Mouse (Mus musculus) stomach, embryonic 15.5 days (tissue): ENCODE measurements around the gene Exosc5. TPM values are rescaled to one million over a fixed set of nuclear protein-coding genes. Genes with fewer than 3 reads are reported as not detected.

Experiments used
- ATAC-seq: fragments of 200-750 bp; cut with Nextera tagmentation; 2 replicates; pipeline ENCODE4 v1.8.0; 2017; ENCODE audit warnings: low read depth, moderate number of reproducible peaks, moderate TSS enrichment; ENCODE audit not compliant: insufficient read depth, low FRiP score
- H3K27ac ChIP-seq: fragments of 300-500 bp; sonication (generic); 2 replicates; pipeline ENCODE4 v1.5.1; 2015; ENCODE audit warnings: mild to moderate bottlenecking, inconsistent platforms
- H3K27me3 ChIP-seq: fragments of 300-500 bp; sonication (generic); replicated peaks from 2 replicates; pipeline ENCODE4 v1.6.1; 2015; ENCODE audit warnings: inconsistent platforms
- H3K36me3 ChIP-seq: fragments of 300-500 bp; sonication (generic); 2 replicates; pipeline ENCODE4 v1.6.1; 2015; ENCODE audit warnings: inconsistent platforms
- H3K4me1 ChIP-seq: fragments of 300-500 bp; sonication (generic); 2 replicates; pipeline ENCODE4 v1.6.1; 2015; ENCODE audit warnings: inconsistent platforms
- H3K4me2 ChIP-seq: fragments of 300-500 bp; sonication (generic); 2 replicates; pipeline ENCODE4 v1.6.1; 2015; ENCODE audit warnings: mild to moderate bottlenecking, inconsistent platforms
- H3K4me3 ChIP-seq: fragments of 300-500 bp; sonication (generic); replicated peaks from 2 replicates; pipeline ENCODE4 v1.5.1; 2015; ENCODE audit warnings: inconsistent platforms
- H3K9ac ChIP-seq: fragments of 300-500 bp; sonication (generic); 2 replicates; pipeline ENCODE4 v1.6.1; 2015; ENCODE audit warnings: inconsistent platforms
- H3K9me3 ChIP-seq: fragments of 300-500 bp; sonication (generic); 2 replicates; pipeline ENCODE4 v1.6.1; 2016; ENCODE audit warnings: inconsistent platforms
- WGBS: fragments of 180-500 bp; shearing (Covaris S2); methylation state at CpG from one replicate; pipeline ENCODE4 v1.1.7; 2015; 5-methylcytosine and 5-hydroxymethylcytosine counted together
- polyA plus RNA-seq: library from polyadenylated mRNA; unstranded; fragments of >200 nt; fragmentation: Nextera tagmentation; extraction: Ambion mirVana; gene quantifications from 2 replicates; pipeline ENCODE4 v1.2.1, GENCODE M21; 2015

Gene Exosc5
- polyA plus RNA-seq, 1 experiment from 2014 or later: 71.8 TPM

DNA sequence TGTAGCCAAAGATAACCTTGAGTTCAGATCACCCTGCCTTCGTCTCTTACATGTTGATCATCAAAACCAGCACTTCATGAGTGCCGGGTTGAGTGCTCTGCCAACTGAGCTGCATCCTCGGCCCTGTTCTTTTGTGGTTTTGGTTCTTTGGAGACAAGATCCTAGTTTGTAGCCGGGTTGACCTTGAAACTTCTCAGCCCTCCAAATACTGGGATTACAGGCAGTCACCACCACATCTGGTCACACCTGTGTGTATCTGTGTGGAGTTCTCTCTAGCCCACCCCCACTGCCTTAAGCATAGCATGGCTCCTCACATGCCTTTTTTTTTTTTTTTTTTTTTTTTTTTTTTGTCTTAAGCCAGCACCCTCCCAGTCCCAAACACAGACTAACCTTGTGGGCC is 11.1 kb downstream of the Exosc5 start:
- ATAC-seq: no peak
- no peak overlapping the region for H3K27ac ChIP-seq
- H3K36me3 ChIP-seq: peaks cover 6% of the 10 kb centered on the region; the same call in 1 of the 2 replicates
- no peaks in the 10 kb centered on the region for H3K9me3 ChIP-seq
- H3K27me3 ChIP-seq: peaks cover 17% of the 10 kb centered on the region
- no peak overlapping the region for H3K9ac ChIP-seq
- H3K4me3 ChIP-seq: no peak overlapping the region
- 88% methylated on average over 4 of the region's 4 CpGs for WGBS
- peaks cover 7% of the 10 kb centered on the region for H3K4me1 ChIP-seq
- no peak overlapping the region for H3K4me2 ChIP-seq

- peaks cover 12% of the 10 kb centered on the region for H3K4me1 ChIP-seq
- no peak overlapping the region for H3K27ac ChIP-seq
- peaks cover 23% of the 10 kb centered on the region for H3K27me3 ChIP-seq
- 72% methylated on average over 2 of the region's 2 CpGs for WGBS
- ATAC-seq: no peak
- peaks cover 3% of the 10 kb centered on the region; the same call in 1 of the 2 replicates for H3K36me3 ChIP-seq
- H3K9ac ChIP-seq: no peak overlapping the region
- H3K4me3 ChIP-seq: no peak overlapping the region
- H3K9me3 ChIP-seq: no peaks in the 10 kb centered on the region
- no peak overlapping the region for H3K4me2 ChIP-seq
These were observed 12.7 kb downstream of the Exosc5 start for GRCm38 (mm10) chr7:25671686-25672085.

GRCm38 (mm10) chr7:25672442-25672841 is 13.5 kb downstream of the Exosc5 start:
- H3K9ac ChIP-seq: no peak overlapping the region
- peaks cover 12% of the 10 kb centered on the region for H3K4me1 ChIP-seq
- H3K36me3 ChIP-seq: peaks cover 3% of the 10 kb centered on the region; the same call in 1 of the 2 replicates
- no peak for ATAC-seq
- no peak overlapping the region for H3K27ac ChIP-seq
- no peak overlapping the region for H3K4me3 ChIP-seq
- 55% methylated on average over 4 of the region's 4 CpGs for WGBS
- no peaks in the 10 kb centered on the region for H3K9me3 ChIP-seq
- peaks cover 23% of the 10 kb centered on the region for H3K27me3 ChIP-seq
- H3K4me2 ChIP-seq: no peak overlapping the region

DNA sequence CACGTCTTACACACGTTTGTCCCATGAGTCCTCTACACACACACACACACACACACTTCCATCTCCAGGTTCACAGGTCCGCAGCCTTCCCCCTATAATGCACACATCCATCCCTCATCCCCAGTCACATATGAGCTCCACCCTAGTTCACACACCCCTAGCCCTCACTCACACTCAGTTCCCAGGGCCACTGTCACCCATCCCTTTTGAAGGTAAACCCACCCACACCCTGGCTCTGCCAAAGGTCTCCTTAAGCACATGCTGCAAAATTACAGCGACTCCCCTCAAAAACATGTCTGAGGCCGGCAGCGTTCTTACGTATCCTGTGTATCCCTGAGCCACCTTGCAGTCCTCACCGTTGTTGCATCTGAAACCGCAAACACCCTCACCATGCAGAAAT is 15.3 kb downstream of the Exosc5 start:
- H3K36me3 ChIP-seq: no peaks in the 10 kb centered on the region
- no peak overlapping the region for H3K9ac ChIP-seq
- no peak overlapping the region for H3K4me3 ChIP-seq
- WGBS: 24% methylated on average over 9 of the region's 9 CpGs
- H3K9me3 ChIP-seq: no peaks in the 10 kb centered on the region
- H3K4me1 ChIP-seq: peaks cover 12% of the 10 kb centered on the region
- H3K27me3 ChIP-seq: peaks cover 23% of the 10 kb centered on the region
- no peak for ATAC-seq
- no peak overlapping the region for H3K27ac ChIP-seq
- peak overlapping the region; percentile 73 for H3K4me2 ChIP-seq

DNA sequence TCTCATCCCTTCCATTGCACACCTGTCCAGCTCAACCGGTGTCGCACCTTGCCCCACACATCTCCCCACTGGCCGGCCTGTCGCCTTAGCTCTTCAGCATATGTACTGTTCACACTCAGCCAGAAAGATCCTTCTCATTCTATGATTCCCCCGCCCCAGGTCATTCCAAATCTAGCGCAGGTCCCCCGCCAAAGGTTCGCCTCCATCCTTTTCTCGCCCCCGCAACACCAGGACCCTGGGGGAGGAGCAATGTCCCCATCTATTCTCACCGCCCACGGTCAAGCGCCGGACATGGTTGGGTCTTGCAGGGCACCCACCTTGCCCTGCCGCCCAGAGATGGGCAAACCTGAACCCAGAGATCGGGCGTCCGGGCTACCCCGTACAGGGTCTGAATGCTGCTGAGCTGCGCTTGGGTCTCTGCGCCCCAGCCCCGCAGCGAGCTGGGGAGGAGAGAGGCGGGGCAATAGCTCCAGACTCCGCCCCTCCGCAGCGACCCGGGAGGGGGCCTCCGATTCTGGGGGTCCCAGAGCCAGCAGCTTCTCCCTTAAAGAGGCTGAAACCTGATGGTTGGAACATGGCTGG is 15.8 kb downstream of the Exosc5 start, which contains the start of gene Tmem91:
Gene Tmem91, minus strand, starts transcription at position 448 of the 582 bp plus-strand sequence.
- Histone ChIP-seq H3K4me3 (peak within 1 kb of the TSS; percentile 38), H3K27ac (no peak within 1 kb of the TSS), H3K27me3 (peaks cover 23% of the 10 kb centered on the region), H3K36me3 (no peaks in the 10 kb centered on the region), H3K9ac (no peak within 1 kb of the TSS), H3K4me1 (peaks cover 12% of the 10 kb centered on the region), H3K9me3 (no peaks in the 10 kb centered on the region), H3K4me2 (peak within 1 kb of the TSS; percentile 73)
- no peak for ATAC-seq
- 3% methylated on average over 29 of the region's 29 CpGs for WGBS

- H3K4me3 ChIP-seq: no peak overlapping the region
- no peak for ATAC-seq
- no peaks in the 10 kb centered on the region for H3K9me3 ChIP-seq
- peaks cover 23% of the 10 kb centered on the region for H3K27me3 ChIP-seq
- H3K27ac ChIP-seq: no peak overlapping the region
- H3K4me1 ChIP-seq: peaks cover 17% of the 10 kb centered on the region
- H3K9ac ChIP-seq: no peak overlapping the region
- peak overlapping the region; percentile 73; the same call in 1 of the 2 replicates for H3K4me2 ChIP-seq
- WGBS: 46% methylated on average over 6 of the region's 6 CpGs
- H3K36me3 ChIP-seq: no peaks in the 10 kb centered on the region
These were observed 16.4 kb downstream of the Exosc5 start for GRCm38 (mm10) chr7:25675405-25675804.

DNA sequence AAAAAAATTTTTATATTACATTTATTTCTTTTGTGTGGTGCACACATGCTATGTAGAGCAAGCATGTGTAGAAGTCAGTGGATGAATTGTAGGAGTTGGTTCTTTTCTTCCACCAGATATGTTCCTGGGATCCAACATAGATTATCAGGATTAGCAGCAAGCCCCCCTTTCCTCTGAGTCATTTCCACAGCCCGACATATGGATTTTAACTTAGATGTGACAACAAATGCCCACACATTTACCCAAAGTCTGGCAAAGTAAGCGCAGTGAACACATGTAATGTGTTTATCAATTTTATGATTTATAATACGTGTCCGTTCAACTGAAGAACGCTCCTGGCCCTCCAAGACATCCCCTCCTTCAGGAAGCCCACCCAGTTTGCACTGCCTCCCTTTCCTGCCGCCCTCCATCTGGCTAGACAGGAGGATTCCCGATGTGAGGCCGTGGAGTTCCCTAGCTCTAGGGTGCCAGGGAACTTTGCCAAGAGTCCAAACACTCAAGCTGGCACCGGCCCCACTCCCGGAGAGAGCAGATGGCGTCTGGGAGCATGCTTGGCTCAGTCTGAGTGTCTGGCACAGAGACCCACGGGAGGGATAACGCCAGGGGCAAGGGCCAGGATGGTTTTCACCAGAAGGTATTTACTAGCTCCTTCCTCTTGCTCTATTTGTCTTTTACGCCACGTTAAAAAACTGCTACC is 17.3 kb downstream of the Exosc5 start:
- WGBS: 51% methylated on average over 15 of the region's 15 CpGs
- H3K9ac ChIP-seq: no peak overlapping the region
- no peak for ATAC-seq
- H3K9me3 ChIP-seq: no peaks in the 10 kb centered on the region
- H3K4me2 ChIP-seq: no peak overlapping the region
- H3K36me3 ChIP-seq: no peaks in the 10 kb centered on the region
- H3K27me3 ChIP-seq: peaks cover 23% of the 10 kb centered on the region
- H3K4me3 ChIP-seq: no peak overlapping the region
- H3K27ac ChIP-seq: no peak overlapping the region
- H3K4me1 ChIP-seq: peaks cover 18% of the 10 kb centered on the region

DNA sequence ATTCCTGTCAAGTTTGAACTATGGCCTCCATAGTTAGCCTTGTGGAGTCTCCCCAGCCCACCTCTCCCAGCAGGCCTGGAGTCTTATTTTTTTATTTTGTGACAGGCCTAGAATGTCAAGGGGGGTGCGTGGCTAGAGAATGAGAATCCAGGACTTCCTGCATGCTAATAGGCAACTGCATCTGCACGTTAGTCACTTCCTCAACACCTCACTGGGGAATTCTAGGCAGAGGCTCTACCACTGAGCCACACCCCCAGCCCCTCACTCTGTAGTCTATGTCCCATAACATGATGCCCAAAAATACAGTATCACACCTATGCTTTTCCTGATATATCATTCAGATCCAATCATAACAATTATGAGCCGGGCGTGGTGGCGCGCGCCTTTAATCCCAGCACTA is 18.0 kb downstream of the Exosc5 start:
- Histone ChIP-seq H3K9ac (no peak overlapping the region), H3K9me3 (no peaks in the 10 kb centered on the region), H3K4me3 (no peak overlapping the region), H3K4me1 (peaks cover 18% of the 10 kb centered on the region), H3K36me3 (no peaks in the 10 kb centered on the region), H3K27ac (no peak overlapping the region), H3K27me3 (peaks cover 23% of the 10 kb centered on the region), H3K4me2 (no peak overlapping the region)
- ATAC-seq: no peak
- 89% methylated on average over 7 of the region's 7 CpGs for WGBS

DNA sequence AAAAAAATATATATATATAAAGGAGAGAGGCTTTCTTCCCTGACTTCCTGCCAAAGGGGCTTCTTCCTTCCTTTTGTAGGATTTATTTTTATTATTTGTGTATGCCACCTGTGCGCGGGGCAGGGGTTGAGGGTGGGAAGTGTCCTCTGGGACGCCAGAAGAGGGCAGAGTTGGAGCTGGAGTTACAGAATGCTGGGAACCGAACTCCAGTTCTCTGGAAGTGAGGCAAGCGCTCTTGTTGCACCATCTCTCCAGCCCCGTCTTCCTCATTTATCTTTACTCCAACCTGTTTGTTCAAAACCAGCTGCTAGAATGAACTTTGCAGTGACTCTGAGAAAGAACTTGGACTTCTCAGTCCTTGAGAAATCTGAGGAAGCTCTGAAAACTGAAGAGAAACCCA is 21.0 kb downstream of the Exosc5 start:
- peaks cover 6% of the 10 kb centered on the region for H3K27me3 ChIP-seq
- peak overlapping the region; percentile 94 for H3K27ac ChIP-seq
- H3K4me2 ChIP-seq: peak overlapping the region; percentile 70
- peaks cover 12% of the 10 kb centered on the region for H3K4me1 ChIP-seq
- ATAC-seq: no peak
- 3% methylated on average over 6 of the region's 6 CpGs for WGBS
- no peaks in the 10 kb centered on the region for H3K9me3 ChIP-seq
- H3K9ac ChIP-seq: no peak overlapping the region
- H3K4me3 ChIP-seq: peak overlapping the region; percentile 68
- no peaks in the 10 kb centered on the region for H3K36me3 ChIP-seq

- peak; percentile 96 for ATAC-seq
These were observed 21.7 kb downstream of the Exosc5 start, which contains the start of gene B9d2 for GRCm38 (mm10) chr7:25680514-25681258. TSS of gene B9d2 (plus strand) at chr7:25680780.

GRCm38 (mm10) chr7:25681341-25682231 is 22.6 kb downstream of the Exosc5 start:
- ATAC-seq: no peak
- 53% methylated on average over 15 of the region's 15 CpGs for WGBS
- Histone ChIP-seq H3K27me3 (no peaks in the 10 kb centered on the region), H3K4me1 (peaks cover 11% of the 10 kb centered on the region), H3K9ac (no peak overlapping the region), H3K4me3 (peak overlapping the region; percentile 68), H3K4me2 (peak overlapping the region; percentile 70), H3K9me3 (no peaks in the 10 kb centered on the region), H3K27ac (no peak overlapping the region), H3K36me3 (no peaks in the 10 kb centered on the region)

More at GRCm38 (mm10) chr7:25680514-25681258, 21.7 kb downstream of the Exosc5 start, which contains the start of gene B9d2:
- Histone ChIP-seq H3K9ac (no peak within 1 kb of the TSS), H3K9me3 (no peaks in the 10 kb centered on the region), H3K4me1 (peaks cover 6% of the 10 kb centered on the region), H3K27ac (peak within 1 kb of the TSS; percentile 94), H3K4me2 (peak within 1 kb of the TSS; percentile 70), H3K36me3 (no peaks in the 10 kb centered on the region), H3K27me3 (no peaks in the 10 kb centered on the region), H3K4me3 (peak within 1 kb of the TSS; percentile 68)
- WGBS: under 1% methylated on average over 46 of the region's 46 CpGs
